Mouse (Mus musculus) urinary bladder, postnatal 0 days (tissue): Measurements from ENCODE around the gene Banf2. TPM values are rescaled to one million over a fixed set of nuclear protein-coding genes. Genes with fewer than 3 reads are reported as not detected.

Experiments used
- polyA plus RNA-seq: library from polyadenylated mRNA; unstranded; fragments of >200 nt; fragmentation: Nextera tagmentation; extraction: Ambion mirVana; gene quantifications from 2 replicates; pipeline ENCODE4 v1.2.1, GENCODE M21; 2015

Banf2 gene
- not detected in 2 replicates for polyA plus RNA-seq

GRCm38 (mm10) chr2:144032664-144033063, at the start of gene Banf2:
Gene Banf2 (plus strand): TSS chr2:144033059.

GRCm38 (mm10) chr2:144011080-144011551, 21.7 kb upstream of the Banf2 start, which contains the start of gene Rrbp1:
Gene Rrbp1 (minus strand): TSS chr2:144011263.

Other genes starting within 250 kb of the Banf2 start
- 1.6 and 2.0 TPM in 2 replicates for gene Bfsp1, start 169.9 kb upstream of the Banf2 start, polyA plus RNA-seq
- 2,586 and 3,011 TPM in 2 replicates for gene Dstn, start 117.7 kb upstream of the Banf2 start, polyA plus RNA-seq
- 96.7 and 104 TPM in 2 replicates for gene Rrbp1, start 21.8 kb upstream of the Banf2 start, polyA plus RNA-seq
- gene Mgme1, start 237.6 kb downstream of the Banf2 start, polyA plus RNA-seq, result 8.4 and 8.5 TPM in 2 replicates
- gene Snx5, start 237.8 kb downstream of the Banf2 start, polyA plus RNA-seq, result 48.6 and 59.6 TPM in 2 replicates